Mouse (Mus musculus): Measurements from ENCODE around the gene Tmem63b. TPM values are rescaled to one million over a fixed set of nuclear protein-coding genes. Genes with fewer than 3 reads are reported as not detected.

Tmem63b gene
- total and polyA plus RNA-seq, 2 experiments: 23.0 to 99.2 TPM

DNA sequence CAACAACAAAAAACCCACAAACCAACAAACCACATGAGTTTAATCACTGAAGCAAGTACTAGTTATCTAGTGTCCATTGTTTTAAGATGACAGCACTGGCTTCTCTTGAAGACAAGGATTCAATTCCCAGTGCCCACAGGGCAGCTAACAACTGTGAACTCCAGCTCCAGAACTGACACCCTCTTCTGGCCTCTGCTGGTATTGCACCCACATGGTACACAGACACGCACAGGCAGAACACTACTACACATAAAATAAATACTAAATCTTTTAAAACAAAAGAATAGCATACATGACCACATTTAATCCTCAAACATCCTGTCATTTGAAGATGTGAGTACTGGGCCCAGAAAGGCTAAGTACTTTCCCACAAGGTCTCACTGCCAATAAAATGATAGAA is 5.1 kb downstream of the Tmem63b start:
- H3K9ac ChIP-seq (ENCODE audit: low read depth, low read length): no peak overlapping the region
- no peaks in the 10 kb centered on the region for H3K27me3 ChIP-seq (ENCODE audit: control insufficient read depth, insufficient read depth, low read length)
- H3K4me3 ChIP-seq (ENCODE audit: insufficient read depth, low read depth, low read length): no peak overlapping the region
- peaks cover 6% of the 10 kb centered on the region for H3K4me1 ChIP-seq (ENCODE audit: control insufficient read depth, insufficient read depth, low read length)
- TF ChIP-seq CTCF (IDR thresholded peaks at IDR 0.05; ENCODE audit: low read depth, low read length): peak; percentile 42; the same call in 1 of the 2 replicates
- no peak for TF ChIP-seq POLR2A (IDR thresholded peaks at IDR 0.05; ENCODE audit: extremely low read depth, insufficient read depth, low read length)
- peaks cover 2% of the 10 kb centered on the region; the same call in 1 of the 2 replicates for H3K36me3 ChIP-seq (ENCODE audit: control insufficient read depth, insufficient read depth, low read length)
- H3K27ac ChIP-seq (replicated peaks; ENCODE audit: insufficient read depth, low read depth, low read length): no peak overlapping the region
- 100% methylated on average over 1 of the region's 1 CpGs for WGBS
- H3K79me2 ChIP-seq (ENCODE audit: control insufficient read depth, insufficient read depth, low read length): peaks cover 37% of the 10 kb centered on the region
- DNase-seq (ENCODE audit: extremely low read depth, low read depth, low spot score): no peak

DNA sequence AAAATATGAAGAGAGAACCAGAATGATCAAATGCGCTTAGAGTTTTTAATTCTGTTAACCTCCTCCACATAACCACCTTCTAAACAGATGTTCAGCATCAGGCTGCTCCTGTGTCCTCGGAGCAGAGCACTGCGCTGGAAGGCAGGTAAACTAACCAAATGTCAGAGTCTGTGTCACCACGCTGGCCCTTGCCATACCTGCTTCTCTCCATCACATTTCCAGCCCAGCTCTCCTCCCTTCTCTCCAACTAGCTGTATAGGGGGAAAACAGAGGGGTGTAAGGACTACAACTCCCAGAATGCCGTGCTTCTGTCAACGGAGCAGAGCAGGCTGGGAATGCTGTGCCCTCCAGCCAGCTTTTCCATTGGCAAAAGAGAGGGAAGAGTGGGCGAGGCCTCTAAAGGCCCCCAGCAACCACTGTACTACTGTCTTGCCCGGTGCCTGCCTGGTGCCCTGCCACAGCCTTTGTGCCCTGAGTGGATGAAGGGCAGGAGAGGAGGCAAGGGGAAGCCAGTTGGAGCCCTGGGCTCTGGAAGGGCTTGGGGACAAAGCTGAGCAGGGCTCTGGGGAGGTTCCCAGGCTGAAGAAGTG is 6.2 kb downstream of the Tmem63b start:
- no peak for TF ChIP-seq POLR2A (IDR thresholded peaks at IDR 0.05; ENCODE audit: extremely low read depth, insufficient read depth, low read length)
- TF ChIP-seq CTCF (IDR thresholded peaks at IDR 0.05; ENCODE audit: low read depth, low read length): no peak

DNA sequence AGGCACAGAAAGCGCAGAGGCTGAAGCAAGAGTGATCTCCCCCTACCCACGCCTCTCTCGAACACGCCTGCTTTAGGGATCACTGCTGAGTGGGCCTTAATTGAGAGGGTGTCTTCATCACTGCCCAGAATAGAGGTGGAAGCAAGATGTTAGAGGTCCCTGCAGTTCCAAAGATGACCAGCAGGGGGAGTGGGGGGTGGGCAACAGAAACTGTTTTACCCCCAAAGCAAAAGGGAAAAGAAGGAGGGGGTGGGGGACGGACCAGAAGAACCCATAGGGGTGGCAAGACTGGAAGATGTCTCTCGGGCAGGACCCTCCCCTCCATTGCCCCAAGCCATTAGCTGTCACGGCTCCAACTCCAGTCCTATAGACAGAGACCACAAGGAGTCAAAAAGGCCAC is 8.6 kb downstream of the Tmem63b start:
- H3K79me2 ChIP-seq (ENCODE audit: control insufficient read depth, insufficient read depth, low read length): peaks cover 7% of the 10 kb centered on the region; the same call in 1 of the 2 replicates
- peaks cover 8% of the 10 kb centered on the region; the same call in 1 of the 2 replicates for H3K36me3 ChIP-seq (ENCODE audit: control insufficient read depth, insufficient read depth, low read length)
- no peak overlapping the region for H3K27ac ChIP-seq (replicated peaks; ENCODE audit: insufficient read depth, low read depth, low read length)
- DNase-seq (ENCODE audit: extremely low read depth, low read depth, low spot score): no peak
- WGBS: 52% methylated on average over 7 of the region's 7 CpGs
- H3K9ac ChIP-seq (ENCODE audit: low read depth, low read length): no peak overlapping the region
- no peaks in the 10 kb centered on the region for H3K27me3 ChIP-seq (ENCODE audit: control insufficient read depth, insufficient read depth, low read length)
- no peaks in the 10 kb centered on the region for H3K4me1 ChIP-seq (ENCODE audit: control insufficient read depth, insufficient read depth, low read length)
- TF ChIP-seq CTCF (IDR thresholded peaks at IDR 0.05; ENCODE audit: low read depth, low read length) (peak; percentile 64), POLR2A (IDR thresholded peaks at IDR 0.05; ENCODE audit: extremely low read depth, insufficient read depth, low read length) (no peak)
- no peak overlapping the region for H3K4me3 ChIP-seq (ENCODE audit: insufficient read depth, low read depth, low read length)

More for the DNA sequence above, 6.2 kb downstream of the Tmem63b start:
- DNase-seq (ENCODE audit: extremely low read depth, low read depth, low spot score): no peak
- WGBS: 66% methylated on average over 8 of the region's 8 CpGs
- Histone ChIP-seq H3K79me2 (ENCODE audit: control insufficient read depth, insufficient read depth, low read length) (peaks cover 28% of the 10 kb centered on the region; the same call in 1 of the 2 replicates), H3K27me3 (ENCODE audit: control insufficient read depth, insufficient read depth, low read length) (no peaks in the 10 kb centered on the region), H3K4me3 (ENCODE audit: insufficient read depth, low read depth, low read length) (no peak overlapping the region), H3K9ac (ENCODE audit: low read depth, low read length) (no peak overlapping the region), H3K4me1 (ENCODE audit: control insufficient read depth, insufficient read depth, low read length) (peaks cover 6% of the 10 kb centered on the region), H3K36me3 (ENCODE audit: control insufficient read depth, insufficient read depth, low read length) (peaks cover 2% of the 10 kb centered on the region; the same call in 1 of the 2 replicates), H3K27ac (replicated peaks; ENCODE audit: insufficient read depth, low read depth, low read length) (no peak overlapping the region)

DNA sequence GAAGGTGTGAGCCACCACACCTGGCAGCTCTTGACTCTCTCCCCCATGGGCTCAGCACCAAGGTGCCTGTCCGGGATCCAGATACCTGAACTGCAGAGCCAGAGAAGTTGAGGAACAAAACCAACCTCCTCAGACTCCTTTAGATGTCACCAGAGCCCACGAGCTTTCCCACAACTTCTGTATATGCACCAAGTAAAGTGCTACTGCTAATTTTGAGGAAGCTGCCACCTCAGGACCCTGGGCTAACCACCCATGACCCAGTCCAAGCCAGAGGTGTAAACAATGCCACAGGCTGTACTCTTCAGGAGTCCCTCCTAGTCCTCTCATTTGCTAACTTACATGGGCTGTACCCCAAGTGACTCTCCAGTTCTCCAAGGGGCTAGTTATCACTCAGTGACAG is 14.1 kb downstream of the Tmem63b start:
- Histone ChIP-seq H3K36me3 (ENCODE audit: control insufficient read depth, insufficient read depth, low read length) (peaks cover 13% of the 10 kb centered on the region), H3K79me2 (ENCODE audit: control insufficient read depth, insufficient read depth, low read length) (no peaks in the 10 kb centered on the region)

DNA sequence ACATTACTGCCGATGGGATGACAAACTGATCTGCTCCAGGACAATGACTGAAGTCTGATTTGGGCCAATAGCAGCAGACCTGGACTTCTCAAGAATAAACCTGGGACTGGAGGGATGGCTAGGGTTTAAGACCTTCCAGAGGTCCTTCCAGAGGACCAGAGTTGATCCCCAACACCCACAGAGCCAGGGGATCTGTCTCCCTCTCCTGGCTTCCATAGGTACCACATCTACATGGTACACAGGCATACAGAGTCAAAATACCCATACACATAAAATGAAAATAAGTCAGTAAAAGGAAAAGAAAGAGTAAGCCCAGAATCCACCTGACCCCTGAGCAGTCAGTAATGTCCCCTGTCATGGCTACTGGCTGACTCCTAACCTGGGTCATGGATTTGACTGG is 14.9 kb downstream of the Tmem63b start:
- H3K9ac ChIP-seq (ENCODE audit: low read depth, low read length): no peak overlapping the region
- H3K79me2 ChIP-seq (ENCODE audit: control insufficient read depth, insufficient read depth, low read length): no peaks in the 10 kb centered on the region
- H3K36me3 ChIP-seq (ENCODE audit: control insufficient read depth, insufficient read depth, low read length): peaks cover 11% of the 10 kb centered on the region
- no peaks in the 10 kb centered on the region for H3K27me3 ChIP-seq (ENCODE audit: control insufficient read depth, insufficient read depth, low read length)
- no peak overlapping the region for H3K27ac ChIP-seq (replicated peaks; ENCODE audit: insufficient read depth, low read depth, low read length)
- no peak overlapping the region for H3K4me3 ChIP-seq (ENCODE audit: insufficient read depth, low read depth, low read length)
- no peak for DNase-seq (ENCODE audit: extremely low read depth, low read depth, low spot score)
- TF ChIP-seq CTCF (IDR thresholded peaks at IDR 0.05; ENCODE audit: low read depth, low read length): 0 out of 2 replicates have a peak, but pooled peaks have one; percentile 3
- no peak for TF ChIP-seq POLR2A (IDR thresholded peaks at IDR 0.05; ENCODE audit: extremely low read depth, insufficient read depth, low read length)
- WGBS: 98% methylated on average over 1 of the region's 1 CpGs
- H3K4me1 ChIP-seq (ENCODE audit: control insufficient read depth, insufficient read depth, low read length): no peaks in the 10 kb centered on the region

More for the DNA sequence above, 14.1 kb downstream of the Tmem63b start:
- 83% methylated on average over 2 of the region's 2 CpGs for WGBS
- no peak overlapping the region for H3K4me3 ChIP-seq (ENCODE audit: insufficient read depth, low read depth, low read length)
- no peak for DNase-seq (ENCODE audit: extremely low read depth, low read depth, low spot score)
- H3K27ac ChIP-seq (replicated peaks; ENCODE audit: insufficient read depth, low read depth, low read length): no peak overlapping the region
- TF ChIP-seq POLR2A (IDR thresholded peaks at IDR 0.05; ENCODE audit: extremely low read depth, insufficient read depth, low read length): no peak
- H3K4me1 ChIP-seq (ENCODE audit: control insufficient read depth, insufficient read depth, low read length): no peaks in the 10 kb centered on the region
- no peak overlapping the region for H3K9ac ChIP-seq (ENCODE audit: low read depth, low read length)
- no peaks in the 10 kb centered on the region for H3K27me3 ChIP-seq (ENCODE audit: control insufficient read depth, insufficient read depth, low read length)

DNA sequence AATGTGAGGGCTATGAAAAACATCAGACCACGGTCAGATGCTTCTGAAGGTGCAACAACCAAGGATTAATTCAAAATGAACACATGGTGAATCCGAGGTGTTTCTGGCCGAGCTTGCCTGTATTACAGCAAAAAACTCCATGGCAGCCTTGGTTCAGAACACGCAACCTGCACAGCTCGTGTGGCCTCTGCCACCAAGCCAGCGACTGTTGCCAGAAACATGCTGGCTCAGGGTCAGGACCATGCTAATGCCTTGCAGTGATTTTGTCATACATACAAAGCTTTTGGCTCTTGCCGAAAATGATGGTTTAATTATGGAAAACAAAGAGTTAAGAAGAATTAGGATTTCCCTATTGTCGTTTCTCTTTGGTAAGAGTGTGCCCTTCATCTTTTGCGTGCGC is 18.7 kb downstream of the Tmem63b start:
- Histone ChIP-seq H3K27ac (replicated peaks; ENCODE audit: insufficient read depth, low read depth, low read length) (no peak overlapping the region), H3K4me3 (ENCODE audit: insufficient read depth, low read depth, low read length) (no peak overlapping the region), H3K9ac (ENCODE audit: low read depth, low read length) (no peak overlapping the region), H3K4me1 (ENCODE audit: control insufficient read depth, insufficient read depth, low read length) (no peaks in the 10 kb centered on the region), H3K79me2 (ENCODE audit: control insufficient read depth, insufficient read depth, low read length) (no peaks in the 10 kb centered on the region), H3K27me3 (ENCODE audit: control insufficient read depth, insufficient read depth, low read length) (no peaks in the 10 kb centered on the region), H3K36me3 (ENCODE audit: control insufficient read depth, insufficient read depth, low read length) (peaks cover 3% of the 10 kb centered on the region)
- TF ChIP-seq CTCF (IDR thresholded peaks at IDR 0.05; ENCODE audit: low read depth, low read length) (no peak), POLR2A (IDR thresholded peaks at IDR 0.05; ENCODE audit: extremely low read depth, insufficient read depth, low read length) (no peak)
- 83% methylated on average over 10 of the region's 10 CpGs for WGBS
- DNase-seq (ENCODE audit: extremely low read depth, low read depth, low spot score): no peak

Data from liver, adult 2 months (tissue).